Mouse (Mus musculus): ENCODE data around the gene Tyrp1. TPM values are rescaled to one million over a fixed set of nuclear protein-coding genes. Genes with fewer than 3 reads are reported as not detected.

Tyrp1 gene
- polyA plus RNA-seq, 1 experiment from 2014 or later: not detected

DNA sequence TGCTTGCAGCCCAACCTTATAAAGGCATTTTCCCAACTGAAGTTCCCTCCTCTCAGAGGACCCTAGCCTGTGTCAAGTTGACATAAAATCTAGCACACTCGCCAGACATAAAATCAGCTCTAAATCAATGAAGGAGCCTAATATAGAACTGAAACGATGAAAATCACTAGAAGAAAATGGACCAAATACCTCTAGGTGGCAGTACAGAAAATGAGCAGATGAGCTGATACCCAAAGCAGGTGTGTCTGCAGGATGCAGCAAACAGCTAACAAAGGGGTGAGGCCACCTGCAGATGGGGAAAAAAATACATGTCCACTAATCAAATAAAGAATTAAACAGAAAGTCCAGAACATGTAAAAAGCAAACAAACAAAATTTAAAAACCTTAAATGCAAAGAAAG is 35.7 kb downstream of the Tyrp1 start:
- Histone ChIP-seq H3K4me1 (ENCODE audit: insufficient read depth) (peaks cover 4% of the 10 kb centered on the region; the same call in 1 of the 2 replicates), H3K36me3 (ENCODE audit: insufficient read depth) (no peaks in the 10 kb centered on the region), H3K9me3 (ENCODE audit: low read depth, low read length) (no peaks in the 10 kb centered on the region), H3K27ac (ENCODE audit: low read depth) (no peak overlapping the region), H3K4me3 (ENCODE audit: low read depth, low read length) (no peak overlapping the region), H3K4me2 (no peak overlapping the region), H3K27me3 (ENCODE audit: insufficient read depth, low read length) (no peaks in the 10 kb centered on the region), H3K9ac (no peak overlapping the region)
- ATAC-seq (ENCODE audit: insufficient read depth) (no peak), DNase-seq (no peak)
- WGBS: 53% methylated on average over 2 of the region's 2 CpGs
- no peak; the same call in 1 of the 2 replicates for TF ChIP-seq CTCF (IDR thresholded peaks at IDR 0.05; ENCODE audit: low read depth)

DNA sequence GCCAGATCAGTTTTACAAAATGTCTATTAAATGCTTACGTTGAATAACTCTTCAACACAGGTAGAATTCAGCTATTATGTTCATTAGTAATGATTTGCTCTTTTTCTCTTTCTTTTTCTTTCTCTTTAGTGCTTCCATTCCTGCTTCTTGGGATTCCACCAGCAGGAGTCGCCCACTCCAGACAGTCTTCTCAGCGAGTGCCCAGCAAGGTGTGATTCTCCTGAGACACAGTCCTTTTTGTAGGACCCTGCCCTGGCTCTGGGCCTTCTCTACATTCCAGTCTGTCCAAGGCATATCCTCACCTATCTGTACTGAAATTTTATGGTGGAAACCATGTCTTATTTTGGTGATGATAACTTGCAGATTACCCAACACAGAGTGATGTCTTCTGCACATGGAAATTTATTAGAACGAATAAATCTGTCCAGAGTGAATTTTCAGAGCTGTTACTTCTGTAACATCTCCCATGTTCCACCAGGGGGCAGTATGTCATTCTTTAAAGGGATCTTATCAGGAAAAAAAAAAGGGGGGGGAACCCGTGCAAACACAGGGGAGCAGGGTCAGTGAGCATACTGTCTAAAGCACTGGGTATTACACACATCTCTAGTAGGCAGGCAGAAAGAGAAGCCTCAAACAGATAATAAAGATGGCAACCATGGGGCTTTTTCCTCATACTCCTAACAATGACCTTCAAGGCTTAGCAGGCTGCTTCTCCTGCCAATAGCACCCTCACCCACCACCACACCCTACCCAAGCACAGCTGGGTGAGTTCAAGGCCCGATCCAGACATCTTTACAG is 39.1 kb downstream of the Tyrp1 start:
- ATAC-seq (ENCODE audit: insufficient read depth) (peak; percentile 50; the same call in 1 of the 2 replicates), DNase-seq (peak; percentile 73)
- Histone ChIP-seq H3K36me3 (ENCODE audit: insufficient read depth) (no peaks in the 10 kb centered on the region), H3K4me2 (no peak overlapping the region), H3K27me3 (ENCODE audit: insufficient read depth, low read length) (no peaks in the 10 kb centered on the region), H3K9ac (no peak overlapping the region), H3K4me3 (ENCODE audit: low read depth, low read length) (no peak overlapping the region), H3K27ac (ENCODE audit: low read depth) (no peak overlapping the region), H3K9me3 (ENCODE audit: low read depth, low read length) (no peaks in the 10 kb centered on the region), H3K4me1 (ENCODE audit: insufficient read depth) (peaks cover 4% of the 10 kb centered on the region; the same call in 1 of the 2 replicates)
- WGBS: 32% methylated on average over 6 of the region's 6 CpGs
- TF ChIP-seq CTCF (IDR thresholded peaks at IDR 0.05; ENCODE audit: low read depth): peak; percentile 54

DNA sequence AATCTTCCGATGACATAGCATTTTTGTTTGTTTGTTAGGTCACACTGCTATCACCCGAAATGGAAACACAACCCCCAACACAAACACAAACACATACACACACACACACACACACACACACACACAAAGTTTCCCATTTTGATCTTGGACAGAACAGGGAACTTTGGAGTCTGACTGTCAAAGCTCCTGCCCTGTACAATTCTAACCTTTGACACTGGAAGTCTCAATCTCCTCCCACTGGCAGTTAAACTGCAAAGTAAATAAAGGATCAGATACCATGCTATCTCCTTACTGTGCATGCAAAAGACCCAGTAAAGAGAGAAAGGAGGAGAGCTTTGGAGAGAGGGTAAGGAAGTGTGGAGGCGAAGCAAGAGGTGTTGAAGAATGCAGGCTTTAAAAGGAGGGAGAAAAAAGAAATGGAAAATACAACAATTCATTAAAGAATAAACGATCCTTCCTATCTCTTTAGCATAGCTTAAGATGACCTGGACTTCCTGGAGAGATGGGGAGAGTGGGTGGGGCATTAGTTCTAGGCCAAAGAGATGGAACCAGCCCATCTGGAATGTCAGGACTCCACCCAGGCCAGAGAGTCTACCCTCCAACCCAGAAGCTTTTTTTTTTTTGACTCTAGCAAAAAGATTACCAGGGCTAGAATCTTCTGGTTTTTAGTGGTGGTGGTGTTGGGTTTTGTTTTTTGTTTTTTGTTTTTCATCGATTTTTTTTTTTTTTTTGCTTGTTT is 40.4 kb downstream of the Tyrp1 start:
- Histone ChIP-seq H3K27ac (ENCODE audit: low read depth) (no peak overlapping the region), H3K9me3 (ENCODE audit: low read depth, low read length) (no peaks in the 10 kb centered on the region), H3K4me2 (no peak overlapping the region), H3K27me3 (ENCODE audit: insufficient read depth, low read length) (no peaks in the 10 kb centered on the region), H3K4me3 (ENCODE audit: low read depth, low read length) (no peak overlapping the region), H3K4me1 (ENCODE audit: insufficient read depth) (peaks cover 4% of the 10 kb centered on the region; the same call in 1 of the 2 replicates), H3K36me3 (ENCODE audit: insufficient read depth) (no peaks in the 10 kb centered on the region), H3K9ac (no peak overlapping the region)
- 34% methylated on average over 5 of the region's 5 CpGs for WGBS
- ATAC-seq (ENCODE audit: insufficient read depth) (no peak; the same call in 1 of the 2 replicates), DNase-seq (no peak)
- no peak for TF ChIP-seq CTCF (IDR thresholded peaks at IDR 0.05; ENCODE audit: low read depth)

DNA sequence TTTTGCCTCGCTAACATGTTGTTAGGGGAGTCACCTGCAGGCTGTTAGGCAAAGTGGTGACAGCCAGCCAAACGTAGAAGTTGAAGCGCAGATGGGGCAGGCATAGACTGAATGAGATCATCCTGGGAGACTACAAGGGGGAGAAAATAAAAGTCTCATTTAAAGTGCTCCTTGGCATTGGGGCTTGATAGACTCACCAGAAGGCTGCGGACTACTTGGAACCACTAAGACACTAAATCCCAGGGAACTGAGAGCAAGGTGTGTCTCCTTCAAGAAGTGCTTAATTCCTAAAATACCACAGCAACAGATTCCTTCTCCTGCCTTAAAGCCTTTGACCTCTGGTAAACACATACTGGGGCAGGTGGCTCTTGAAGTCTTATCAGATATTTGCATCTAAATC is 41.1 kb downstream of the Tyrp1 start:
- Histone ChIP-seq H3K4me3 (ENCODE audit: low read depth, low read length) (no peak overlapping the region), H3K27me3 (ENCODE audit: insufficient read depth, low read length) (no peaks in the 10 kb centered on the region), H3K9me3 (ENCODE audit: low read depth, low read length) (no peaks in the 10 kb centered on the region), H3K4me1 (ENCODE audit: insufficient read depth) (peaks cover 4% of the 10 kb centered on the region; the same call in 1 of the 2 replicates), H3K4me2 (no peak overlapping the region), H3K9ac (no peak overlapping the region), H3K27ac (ENCODE audit: low read depth) (no peak overlapping the region), H3K36me3 (ENCODE audit: insufficient read depth) (no peaks in the 10 kb centered on the region)
- TF ChIP-seq CTCF (IDR thresholded peaks at IDR 0.05; ENCODE audit: low read depth): no peak
- DNase-seq: peak; percentile 42
- ATAC-seq (ENCODE audit: insufficient read depth): peak; percentile 45
- WGBS: 49% methylated on average over 4 of the region's 4 CpGs

DNA sequence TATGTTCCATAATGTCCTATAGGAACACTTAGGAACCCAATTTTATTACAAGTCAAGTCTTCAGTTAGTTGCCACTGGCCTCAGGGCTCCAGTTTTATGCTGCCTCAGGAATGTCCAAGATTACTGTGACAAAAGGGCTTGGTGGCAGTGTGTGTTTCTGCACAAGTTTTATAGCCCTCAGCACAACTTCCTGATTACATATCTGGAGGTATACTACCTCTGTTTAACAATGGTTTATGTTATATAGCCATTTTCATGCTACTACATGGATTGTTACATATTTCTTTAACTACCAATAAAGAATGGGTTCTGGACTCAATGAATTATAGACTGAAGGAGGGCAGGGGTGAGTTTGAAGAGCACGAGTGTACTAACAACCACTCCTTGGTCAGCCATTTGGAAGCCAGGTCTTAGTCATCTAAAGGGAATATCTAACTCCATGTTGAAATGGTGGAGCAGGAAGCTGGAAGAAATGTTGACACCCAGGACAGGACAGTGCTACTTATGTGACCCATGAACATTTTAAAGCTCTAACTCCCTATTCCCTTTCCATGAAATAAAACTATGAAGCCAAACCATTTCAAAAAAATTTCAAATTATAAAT is 48.2 kb downstream of the Tyrp1 start:
- no peak overlapping the region for H3K27ac ChIP-seq (ENCODE audit: low read depth)
- H3K4me2 ChIP-seq: no peak overlapping the region
- no peak overlapping the region for H3K9ac ChIP-seq
- no peak overlapping the region for H3K4me3 ChIP-seq (ENCODE audit: low read depth, low read length)
- TF ChIP-seq CTCF (IDR thresholded peaks at IDR 0.05; ENCODE audit: low read depth): no peak
- DNase-seq: no peak
- H3K36me3 ChIP-seq (ENCODE audit: insufficient read depth): no peaks in the 10 kb centered on the region
- no peak for ATAC-seq (ENCODE audit: insufficient read depth)
- H3K4me1 ChIP-seq (ENCODE audit: insufficient read depth): no peaks in the 10 kb centered on the region
- 75% methylated on average over 1 of the region's 1 CpGs for WGBS
- H3K27me3 ChIP-seq (ENCODE audit: insufficient read depth, low read length): no peaks in the 10 kb centered on the region
- no peaks in the 10 kb centered on the region for H3K9me3 ChIP-seq (ENCODE audit: low read depth, low read length)

DNA sequence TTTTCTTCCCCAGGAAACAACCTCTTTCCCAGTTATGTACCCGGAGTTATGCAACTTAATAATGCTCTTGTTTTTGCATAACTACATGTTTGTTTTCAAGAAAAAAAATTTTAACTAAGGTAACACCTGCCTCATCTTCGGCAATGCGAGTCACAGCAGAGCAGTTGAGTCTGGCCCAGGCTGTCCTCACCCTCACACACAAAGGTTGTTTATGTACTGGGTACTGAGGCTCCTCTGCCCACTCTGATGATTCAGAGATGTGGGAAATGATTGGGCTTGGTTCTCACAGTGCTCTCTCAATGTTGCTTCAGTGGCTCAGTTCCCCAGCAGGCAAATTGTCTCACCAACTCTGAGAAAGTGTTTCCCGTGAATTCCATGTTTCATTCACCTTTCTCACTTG is 52.7 kb downstream of the Tyrp1 start:
- no peak overlapping the region for H3K27ac ChIP-seq (ENCODE audit: low read depth)
- WGBS: 70% methylated on average over 4 of the region's 4 CpGs
- TF ChIP-seq CTCF (IDR thresholded peaks at IDR 0.05; ENCODE audit: low read depth): no peak
- no peak overlapping the region for H3K4me2 ChIP-seq
- no peak for ATAC-seq (ENCODE audit: insufficient read depth)
- H3K4me3 ChIP-seq (ENCODE audit: low read depth, low read length): no peak overlapping the region
- no peaks in the 10 kb centered on the region for H3K27me3 ChIP-seq (ENCODE audit: insufficient read depth, low read length)
- no peaks in the 10 kb centered on the region for H3K36me3 ChIP-seq (ENCODE audit: insufficient read depth)
- no peak overlapping the region for H3K9ac ChIP-seq
- no peak for DNase-seq
- H3K4me1 ChIP-seq (ENCODE audit: insufficient read depth): no peaks in the 10 kb centered on the region
- no peaks in the 10 kb centered on the region for H3K9me3 ChIP-seq (ENCODE audit: low read depth, low read length)

DNA sequence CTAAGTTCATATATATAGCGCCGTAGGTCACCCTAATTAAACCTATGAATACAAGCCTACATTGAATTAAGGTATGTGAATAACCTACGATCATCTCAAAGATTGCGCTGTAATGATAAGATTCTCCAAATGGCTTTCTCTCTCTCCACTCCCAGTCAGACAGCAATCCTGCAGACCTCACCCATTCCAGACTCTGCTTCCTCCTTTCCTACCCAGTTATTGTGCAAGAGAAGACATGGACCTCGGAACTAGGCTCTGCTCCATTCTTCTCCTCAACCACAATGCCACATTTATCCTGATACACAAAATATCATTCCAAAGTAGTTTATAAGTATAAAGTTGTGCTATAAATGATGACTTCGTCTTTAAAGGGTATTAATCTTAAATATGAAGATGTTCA is 57.1 kb downstream of the Tyrp1 start:
- Histone ChIP-seq H3K9me3 (ENCODE audit: low read depth, low read length) (no peaks in the 10 kb centered on the region), H3K4me1 (ENCODE audit: insufficient read depth) (0 out of 2 replicates have a peak, but pooled peaks cover 5% of the 10 kb centered on the region), H3K27ac (ENCODE audit: low read depth) (no peak overlapping the region), H3K4me3 (ENCODE audit: low read depth, low read length) (no peak overlapping the region), H3K36me3 (ENCODE audit: insufficient read depth) (no peaks in the 10 kb centered on the region), H3K4me2 (no peak overlapping the region), H3K9ac (no peak overlapping the region), H3K27me3 (ENCODE audit: insufficient read depth, low read length) (no peaks in the 10 kb centered on the region)
- WGBS: 90% methylated on average over 6 of the region's 6 CpGs
- DNase-seq: no peak
- TF ChIP-seq CTCF (IDR thresholded peaks at IDR 0.05; ENCODE audit: low read depth): no peak
- no peak for ATAC-seq (ENCODE audit: insufficient read depth)
